Mouse (Mus musculus) cortical plate, adult 2 months (tissue): ENCODE measurements at regions not wholly inside any gene's neighbourhood (a gene's known extent, or its start where the extent isn't known, plus 50 kb on each side); places are given as distances from the start of the nearest gene placed in this dataset.

Experiments used
- CTCF ChIP-seq: fragments of 200-500 bp; IDR thresholded peaks from 2 replicates; pipeline ENCODE4 v1.5.1; 2011; ENCODE audit warnings: mild to moderate bottlenecking, control low read depth, low read length; ENCODE audit not compliant: insufficient read depth; ENCODE audit errors: extremely low read depth
- POLR2A ChIP-seq: fragments of 200-500 bp; IDR thresholded peaks from 2 replicates; pipeline ENCODE4 v1.6.1; 2011; ENCODE audit warnings: mild to moderate bottlenecking, low read length, control low read depth; ENCODE audit not compliant: insufficient read depth; ENCODE audit errors: extremely low read depth

GRCm38 (mm10) chr10:37314746-37315430, 176.2 kb upstream of the Marcks start:
- TF ChIP-seq CTCF (no peak), POLR2A (no peak)
